Mouse (Mus musculus) liver, postnatal 0 days (tissue): ENCODE data around the gene Apba3. TPM values are rescaled to one million over a fixed set of nuclear protein-coding genes. Genes with fewer than 3 reads are reported as not detected.

Source experiments
- ATAC-seq: fragments of 200-750 bp; cut with Nextera tagmentation; 2 replicates; pipeline ENCODE4 v1.8.0; 2017; ENCODE audit warnings: mild to moderate bottlenecking, moderate library complexity
- DNase-seq: peaks from one replicate; pipeline ENCODE4 v3.0.0-alpha.2; 2016
- H3K27ac ChIP-seq: fragments of 300-500 bp; sonication (generic); 2 replicates; pipeline ENCODE4 v1.5.1; 2014; ENCODE audit warnings: antibody characterized with exemption, moderate library complexity, mild to moderate bottlenecking, low read depth
- H3K27me3 ChIP-seq: fragments of 300-500 bp; sonication (generic); 2 replicates; pipeline ENCODE4 v1.6.1; 2014; ENCODE audit warnings: low read length, control low read depth, mixed read lengths; ENCODE audit not compliant: insufficient read depth
- H3K36me3 ChIP-seq: fragments of 300-500 bp; sonication (generic); replicated peaks from 2 replicates; pipeline ENCODE4 v1.6.1; 2014; ENCODE audit warnings: mild to moderate bottlenecking, control low read depth, low read length, moderate library complexity, mixed read lengths; ENCODE audit not compliant: insufficient read depth
- H3K4me1 ChIP-seq: fragments of 300-500 bp; sonication (generic); 2 replicates; pipeline ENCODE4 v1.6.1; 2014; ENCODE audit warnings: antibody characterized with exemption, mild to moderate bottlenecking, control low read depth; ENCODE audit not compliant: insufficient read depth
- H3K4me2 ChIP-seq: fragments of 300-500 bp; sonication (generic); 2 replicates; pipeline ENCODE4 v1.6.1; 2014; ENCODE audit warnings: low read depth, mild to moderate bottlenecking, low read length, moderate library complexity, mixed read lengths
- H3K4me3 ChIP-seq: fragments of 300-500 bp; sonication (generic); 2 replicates; pipeline ENCODE4 v1.5.1; 2014; ENCODE audit warnings: low read depth, low read length
- H3K9ac ChIP-seq: fragments of 300-500 bp; sonication (generic); replicated peaks from 2 replicates; pipeline ENCODE4 v1.6.1; 2014; ENCODE audit warnings: mild to moderate bottlenecking, moderate library complexity
- H3K9me3 ChIP-seq: fragments of 300-500 bp; sonication (generic); 2 replicates; pipeline ENCODE4 v1.6.1; 2016; ENCODE audit warnings: mild to moderate bottlenecking, control low read depth, low read length, mixed read lengths
- CTCF ChIP-seq: sonication (generic); IDR thresholded peaks from 2 replicates; pipeline ENCODE4 v1.5.1; 2016; ENCODE audit warnings: antibody characterized with exemption, low read depth
- EP300 ChIP-seq: IDR thresholded peaks from 2 replicates; pipeline ENCODE4 v1.6.1; 2016; ENCODE audit warnings: antibody characterized with exemption, low read depth, mild to moderate bottlenecking
- WGBS: fragments of 180-500 bp; shearing (Covaris S2); extraction: QIAGEN DNeasy Blood & Tissue Kit; methylation state at CpG from one replicate; pipeline ENCODE4 v1.1.7; 2014; ENCODE audit not compliant: insufficient replicate concordance; 5-methylcytosine and 5-hydroxymethylcytosine counted together
- polyA plus RNA-seq: library from polyadenylated mRNA; unstranded; fragments of >200 nt; fragmentation: Nextera tagmentation; extraction: Ambion mirVana; gene quantifications from 2 replicates; pipeline ENCODE4 v1.2.1, GENCODE M21; 2015

Gene Apba3
- polyA plus RNA-seq, 1 experiment from 2014 or later, result 23.2 TPM

GRCm38 (mm10) chr10:81257158-81258039 lies 9.4 kb upstream of the Apba3 start:
- Histone ChIP-seq H3K4me3 (peak overlapping the region; percentile 33), H3K4me2 (peak overlapping the region; percentile 69), H3K9me3 (peaks cover 7% of the 10 kb centered on the region), H3K4me1 (peaks cover 5% of the 10 kb centered on the region; the same call in 1 of the 2 replicates), H3K9ac (0 out of 2 replicates have a peak overlapping the region, but pooled peaks have one; percentile 22), H3K27ac (no peak overlapping the region), H3K27me3 (peaks cover 46% of the 10 kb centered on the region), H3K36me3 (0 out of 2 replicates have a peak, but pooled peaks cover under 1% of the 10 kb centered on the region)
- ATAC-seq (peak; percentile 12; the same call in 1 of the 2 replicates), DNase-seq (no peak)
- WGBS, result 2% methylated on average over 62 of the region's 62 CpGs
- no peak for TF ChIP-seq CTCF
- no peak for TF ChIP-seq EP300

GRCm38 (mm10) chr10:81259225-81259884 lies 7.4 kb upstream of the Apba3 start:
- DNase-seq (no peak), ATAC-seq (no peak)
- WGBS, result 56% methylated on average over 21 of the region's 21 CpGs
- H3K27ac ChIP-seq, result no peak overlapping the region
- no peak overlapping the region for H3K4me2 ChIP-seq
- peaks cover 7% of the 10 kb centered on the region for H3K9me3 ChIP-seq
- H3K4me1 ChIP-seq, result peaks cover 5% of the 10 kb centered on the region; the same call in 1 of the 2 replicates
- peaks cover 31% of the 10 kb centered on the region for H3K27me3 ChIP-seq
- H3K9ac ChIP-seq, result no peak overlapping the region
- no peak overlapping the region for H3K4me3 ChIP-seq
- H3K36me3 ChIP-seq, result peaks cover 12% of the 10 kb centered on the region
- TF ChIP-seq EP300 (no peak), CTCF (no peak)

GRCm38 (mm10) chr10:81261025-81261424 lies 5.7 kb upstream of the Apba3 start:
- Histone ChIP-seq H3K36me3 (peaks cover 20% of the 10 kb centered on the region), H3K27me3 (peaks cover 28% of the 10 kb centered on the region), H3K9me3 (peaks cover 7% of the 10 kb centered on the region), H3K27ac (no peak overlapping the region), H3K4me2 (no peak overlapping the region), H3K4me1 (peaks cover 10% of the 10 kb centered on the region; the same call in 1 of the 2 replicates), H3K9ac (no peak overlapping the region), H3K4me3 (no peak overlapping the region)
- DNase-seq, result no peak
- TF ChIP-seq EP300, result no peak
- no peak for TF ChIP-seq CTCF
- ATAC-seq, result no peak
- 94% methylated on average over 4 of the region's 4 CpGs for WGBS

GRCm38 (mm10) chr10:81265540-81265939 lies 1.2 kb upstream of the Apba3 start:
- peak overlapping the region; percentile 81; the same call in 1 of the 2 replicates for H3K4me2 ChIP-seq
- ATAC-seq (no peak), DNase-seq (no peak)
- WGBS, result 88% methylated on average over 8 of the region's 8 CpGs
- H3K9me3 ChIP-seq, result peaks cover 2% of the 10 kb centered on the region
- 0 out of 2 replicates have a peak overlapping the region, but pooled peaks have one; percentile 72 for H3K9ac ChIP-seq
- peaks cover 20% of the 10 kb centered on the region for H3K36me3 ChIP-seq
- TF ChIP-seq EP300, result no peak
- no peak for TF ChIP-seq CTCF
- no peak overlapping the region for H3K27ac ChIP-seq
- H3K4me3 ChIP-seq, result no peak overlapping the region
- no peaks in the 10 kb centered on the region for H3K27me3 ChIP-seq
- H3K4me1 ChIP-seq, result peaks cover 22% of the 10 kb centered on the region

GRCm38 (mm10) chr10:81268056-81268455 lies 1.3 kb downstream of the Apba3 start:
- H3K9me3 ChIP-seq, result no peaks in the 10 kb centered on the region
- WGBS, result 2% methylated on average over 23 of the region's 23 CpGs
- H3K27ac ChIP-seq, result peak overlapping the region; percentile 81
- H3K9ac ChIP-seq, result peak overlapping the region; percentile 87
- H3K27me3 ChIP-seq, result no peaks in the 10 kb centered on the region
- peak overlapping the region; percentile 73 for H3K4me3 ChIP-seq
- H3K4me1 ChIP-seq, result peaks cover 22% of the 10 kb centered on the region
- DNase-seq (peak; percentile 84), ATAC-seq (peak; percentile 62)
- H3K36me3 ChIP-seq, result peaks cover 40% of the 10 kb centered on the region
- H3K4me2 ChIP-seq, result peak overlapping the region; percentile 81
- TF ChIP-seq EP300 (no peak), CTCF (no peak)
